Mouse (Mus musculus) heart, adult 2 months (tissue): ENCODE measurements around the gene Acvr1c.

Experiments used
- CTCF ChIP-seq: fragments of 200-600 bp; IDR thresholded peaks from 2 replicates; pipeline ENCODE4 v1.8.1; 2022; ENCODE audit warnings: antibody characterized with exemption, mild to moderate bottlenecking, moderate library complexity
- EP300 ChIP-seq: fragments of 200-500 bp; IDR thresholded peaks from 2 replicates; pipeline ENCODE4 v1.6.1; 2011; ENCODE audit warnings: low read depth, low read length, control low read depth; ENCODE audit not compliant: insufficient read depth
- POLR2A ChIP-seq: fragments of 200-500 bp; IDR thresholded peaks from 2 replicates; pipeline ENCODE4 v1.6.1; 2011; ENCODE audit warnings: mild to moderate bottlenecking, low read depth, low read length, control low read depth; ENCODE audit not compliant: insufficient read depth

DNA sequence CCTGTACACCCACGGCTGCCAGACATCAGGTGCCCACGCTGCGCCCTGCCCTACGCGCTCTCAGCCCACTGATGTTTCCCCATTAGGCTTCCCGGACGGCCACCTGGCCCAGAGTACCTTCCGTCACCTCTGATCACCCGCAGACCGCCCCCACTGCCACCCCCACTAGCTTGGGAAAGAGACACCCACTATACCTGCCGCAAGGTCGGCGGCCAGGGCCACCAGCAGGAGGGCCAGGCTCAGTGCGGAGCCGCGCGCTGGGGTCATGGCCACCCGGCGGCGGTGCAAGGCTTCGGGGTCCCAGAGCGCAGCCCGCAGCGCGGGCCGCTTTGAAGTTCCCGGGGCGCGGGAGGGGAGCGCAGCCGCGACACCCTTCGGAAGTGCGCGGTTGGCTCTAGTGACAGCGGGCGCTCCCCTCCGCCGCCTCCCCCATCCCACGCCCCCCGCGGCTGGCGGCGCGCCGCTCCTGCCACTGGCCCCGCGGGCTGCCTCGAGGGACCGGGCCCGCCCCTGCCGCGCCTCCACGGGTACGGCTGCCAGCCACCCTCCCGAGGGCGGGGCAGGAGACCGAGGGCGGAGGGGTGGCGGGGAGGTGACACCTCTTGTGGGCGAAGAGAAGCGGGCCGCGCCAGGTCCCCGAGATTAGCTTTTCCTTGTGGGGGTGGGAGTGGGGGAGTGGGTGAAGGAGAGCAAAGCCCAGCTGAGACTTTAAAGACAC, at the start of gene Acvr1c:
- TF ChIP-seq POLR2A (no peak), CTCF (no peak), EP300 (no peak)
